Mouse (Mus musculus) left cerebral cortex, adult 8-10 months (tissue): ENCODE measurements around the gene Whrn. TPM values are rescaled to one million over a fixed set of nuclear protein-coding genes. Genes with fewer than 3 reads are reported as not detected.
A peak's percentile ranks its signal among the peaks of the same experiment; 100 is the strongest.

Source experiments
- DNase-seq, 2 experiments: peaks; one replicate each; pipeline ENCODE4 v3.0.0; 2022; ENCODE audit warnings: low spot score in 2 of 2
- total RNA-seq, 4 experiments: library from RNA; stranded (reverse); gene quantifications; 2 replicates each; pipeline ENCODE4 v1.2.4; 2022

Gene Whrn
- total RNA-seq, 4 experiments from 2014 or later: 35.8 to 45.1 (median 41.0) TPM

- no peak for DNase-seq
These were observed 86.4 kb downstream of the Whrn start for GRCm38 (mm10) chr4:63409317-63409907.

- DNase-seq: peak in 1 of 2 experiments; percentile 36
These were observed 87.1 kb downstream of the Whrn start for GRCm38 (mm10) chr4:63408649-63409048.

- DNase-seq: no peak
These were observed 87.5 kb downstream of the Whrn start for GRCm38 (mm10) chr4:63408247-63408646.

DNA sequence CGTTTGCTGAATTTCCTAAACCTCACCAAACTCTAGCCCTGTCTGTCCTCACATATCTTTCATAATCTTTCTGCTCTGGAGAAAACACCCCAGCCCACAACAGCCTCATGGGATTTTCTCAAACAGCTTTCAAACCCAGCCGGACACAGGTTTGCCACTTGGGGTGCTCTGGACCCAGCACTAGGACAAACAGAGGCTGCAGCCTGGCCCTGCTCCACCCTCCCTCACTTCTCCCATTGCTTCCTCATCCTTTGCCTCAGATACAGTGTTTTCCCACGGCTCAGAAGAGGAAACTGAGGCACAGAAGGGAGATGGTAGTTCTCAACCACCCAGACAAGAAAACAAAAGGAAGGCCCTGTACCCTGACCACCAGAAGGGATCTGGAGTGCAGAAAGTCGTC, 90.1 kb downstream of the Whrn start:
- no peak for DNase-seq

DNA sequence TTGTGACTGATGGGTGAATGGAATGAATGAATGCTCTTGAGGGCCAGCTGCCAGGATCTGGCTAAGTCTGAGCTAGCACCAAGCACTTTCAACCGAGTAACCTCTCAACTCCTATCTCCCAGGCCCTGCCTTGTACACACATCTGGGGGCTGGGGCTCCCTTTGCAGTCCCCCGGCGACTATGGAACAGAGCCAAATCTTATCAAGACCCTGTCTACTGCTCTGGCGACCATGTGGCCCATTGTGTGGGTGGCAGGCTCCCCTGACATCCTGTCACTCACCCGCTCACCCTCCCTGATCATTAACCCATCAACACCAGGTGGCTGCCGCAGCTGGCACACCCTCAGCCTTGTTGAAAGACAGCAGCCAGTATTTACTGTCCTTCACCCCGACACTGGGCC, 90.7 kb downstream of the Whrn start:
- DNase-seq: no peak

DNA sequence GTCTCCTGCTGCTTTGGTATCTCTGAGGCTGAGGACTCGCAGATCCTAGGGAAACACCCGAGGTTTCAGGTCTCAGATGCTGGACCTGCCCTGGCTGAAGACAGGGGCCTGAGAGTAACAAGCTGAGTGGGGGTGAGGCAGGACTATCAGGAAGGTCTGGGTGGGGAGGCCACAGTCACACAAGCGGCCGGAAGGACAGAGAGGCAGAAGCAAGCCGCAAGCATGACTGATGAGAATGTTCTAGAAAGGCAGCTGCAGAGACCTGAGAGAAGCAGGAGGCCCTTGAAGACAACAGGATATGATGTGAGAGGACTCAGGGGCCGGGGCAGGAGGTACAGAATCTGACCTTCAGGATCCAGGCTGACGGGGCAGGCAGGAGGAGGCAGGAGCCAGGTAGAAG, 91.6 kb downstream of the Whrn start:
- no peak for DNase-seq

GRCm38 (mm10) chr4:63403040-63403959, 92.5 kb downstream of the Whrn start, which contains the start of gene Akna:
TSS of gene Akna (minus strand) at chr4:63403354.
- peak; percentile 28 to 67 for DNase-seq

DNA sequence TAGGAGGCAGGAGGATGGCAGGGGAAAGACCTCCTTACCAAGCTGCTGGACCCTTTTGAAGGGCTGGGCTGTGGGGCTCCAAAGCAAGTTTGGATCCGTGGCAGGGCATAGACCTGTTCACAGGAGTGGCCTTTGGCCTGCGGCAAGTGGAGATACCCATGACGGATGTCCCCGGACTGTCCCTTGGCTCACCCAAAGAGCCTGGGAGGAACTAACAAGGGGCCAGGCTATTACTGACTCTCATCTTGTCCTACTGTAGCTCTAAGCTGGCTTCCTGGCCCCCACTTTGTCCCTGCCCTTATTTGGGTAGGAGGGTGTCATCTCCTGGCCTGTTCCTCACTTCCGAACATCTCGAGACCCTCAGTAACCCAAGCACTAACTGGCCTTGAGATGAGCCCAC, 93.2 kb downstream of the Whrn start:
- no peak for DNase-seq

DNA sequence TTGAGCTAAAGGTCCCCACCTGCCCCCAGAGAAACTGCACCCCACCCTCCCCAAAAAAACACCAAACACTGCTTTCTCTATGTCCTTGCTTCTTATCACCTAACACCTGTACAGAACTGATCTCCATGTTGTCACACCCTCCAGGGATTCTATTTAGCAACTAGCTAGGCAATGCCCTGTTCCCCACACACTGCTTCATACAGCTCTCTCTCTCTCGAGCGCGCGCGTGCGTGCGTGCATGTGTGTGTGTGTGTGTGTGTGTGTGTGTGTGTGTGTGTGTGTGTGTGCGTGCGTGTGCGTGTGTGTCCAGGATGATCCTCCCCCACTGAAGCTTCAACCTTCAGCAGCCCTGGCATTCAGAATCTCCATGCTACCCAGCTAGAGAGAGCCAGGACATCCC, 93.7 kb downstream of the Whrn start:
- no peak for DNase-seq

GRCm38 (mm10) chr4:63401620-63402019, 94.2 kb downstream of the Whrn start:
- no peak for DNase-seq

GRCm38 (mm10) chr4:63400541-63401306, 95.1 kb downstream of the Whrn start:
- DNase-seq: no peak

DNA sequence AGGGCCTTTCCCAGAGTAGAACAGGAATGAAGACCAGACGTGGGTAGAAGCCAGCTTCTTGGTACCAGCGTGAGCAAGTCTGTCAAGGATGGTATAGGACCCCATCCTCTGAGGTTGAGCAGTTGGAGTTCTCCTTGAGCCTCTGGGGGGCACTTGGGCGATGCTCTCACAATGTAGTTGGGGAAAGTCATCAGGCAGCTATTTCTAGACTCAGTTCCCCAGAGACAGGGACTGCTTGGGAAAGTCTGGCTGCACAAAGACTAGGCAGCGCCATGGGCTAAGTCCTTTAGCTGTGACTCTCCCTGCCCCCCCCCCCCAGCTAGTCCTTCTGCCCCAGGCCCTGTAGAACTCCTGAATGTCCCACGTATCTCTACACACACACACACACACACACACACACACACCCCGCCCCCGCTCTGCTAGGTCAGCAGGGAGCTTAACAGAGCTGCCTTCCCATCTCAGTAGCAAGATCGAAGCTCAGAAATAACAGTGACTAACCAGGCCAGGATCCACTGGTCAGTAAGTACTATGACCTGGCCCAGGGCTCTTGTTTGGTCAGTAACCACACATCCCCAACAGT, 96.0 kb downstream of the Whrn start:
- no peak for DNase-seq

GRCm38 (mm10) chr4:63398854-63399609, 96.8 kb downstream of the Whrn start:
- no peak for DNase-seq

DNA sequence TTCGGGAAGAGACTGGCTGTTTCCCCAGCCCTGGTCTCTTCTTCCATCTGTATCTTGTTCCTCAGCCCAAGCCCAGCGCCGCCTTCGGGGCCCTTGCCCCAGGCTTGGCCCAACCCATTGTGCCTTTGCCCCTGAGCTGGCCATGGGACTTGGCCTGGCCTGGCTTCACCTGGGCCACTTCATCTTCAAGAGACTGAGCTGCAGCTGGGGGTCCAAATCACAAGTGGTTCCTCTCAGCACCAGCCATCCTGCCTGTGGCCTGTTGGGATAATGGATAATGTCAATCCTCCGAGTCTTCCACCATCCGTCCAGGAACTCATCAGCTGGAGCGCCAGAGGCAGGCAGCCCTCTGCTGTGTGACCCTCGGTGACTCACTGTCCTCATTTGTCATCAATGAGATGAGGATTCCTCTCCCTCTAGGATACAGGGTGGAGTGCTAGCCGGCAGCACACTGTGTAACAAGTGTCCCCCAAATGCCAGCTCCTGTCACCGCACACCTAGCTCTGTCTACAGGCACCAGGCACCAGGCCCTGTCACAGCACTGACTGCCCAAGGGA, 97.7 kb downstream of the Whrn start:
- no peak for DNase-seq

GRCm38 (mm10) chr4:63391322-63391721, 104.5 kb downstream of the Whrn start:
- no peak for DNase-seq

GRCm38 (mm10) chr4:63389887-63390528, 105.8 kb downstream of the Whrn start:
- DNase-seq: no peak

- DNase-seq: no peak
These were observed 106.5 kb downstream of the Whrn start for GRCm38 (mm10) chr4:63389121-63389886.

DNA sequence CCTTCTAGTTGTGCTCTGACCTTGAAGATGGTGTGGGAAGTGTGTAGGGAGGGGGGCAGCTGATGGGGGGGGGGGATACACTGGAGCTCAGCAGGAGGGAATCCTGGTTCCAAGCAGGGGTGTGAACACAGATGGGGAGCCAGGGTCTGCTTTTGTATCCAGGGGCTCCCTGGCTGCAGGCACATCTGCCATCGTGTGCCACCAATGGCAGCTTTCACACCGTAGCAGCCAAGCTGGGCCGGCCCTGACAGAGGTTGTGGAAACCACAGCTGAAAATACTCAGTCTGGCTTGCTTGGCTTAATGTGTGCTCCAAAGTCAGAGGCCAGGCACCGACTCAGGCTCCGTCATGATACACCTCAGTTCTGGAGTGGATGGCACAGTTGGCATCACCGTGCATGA, 107.8 kb downstream of the Whrn start:
- DNase-seq: no peak

- DNase-seq: no peak
These were observed 110.0 kb downstream of the Whrn start for GRCm38 (mm10) chr4:63385784-63386183.
